Mouse (Mus musculus): Measurements from ENCODE around the gene Npy4r.

Npy4r gene

GRCm38 (mm10) chr14:34152342-34152741 lies at the start of gene Npy4r:
Gene Npy4r, minus strand, starts transcription at chr14:34152489.
- DNase-seq: peak; percentile 78

GRCm38 (mm10) chr14:34201231-34202035 lies 49.1 kb upstream of the Npy4r start, which contains the start of gene Gprin2:
Gene Gprin2, minus strand, starts transcription at chr14:34201653.
- DNase-seq: peak; percentile 70

- DNase-seq: peak; percentile 62
Observed at GRCm38 (mm10) chr14:34200738-34201230, 48.5 kb upstream of the Npy4r start.

GRCm38 (mm10) chr14:34196706-34197105 lies 44.4 kb upstream of the Npy4r start:
- no peak for DNase-seq

- DNase-seq: no peak
Observed at GRCm38 (mm10) chr14:34195466-34195865, 43.2 kb upstream of the Npy4r start.

- DNase-seq: no peak
Observed at GRCm38 (mm10) chr14:34193879-34194278, 41.6 kb upstream of the Npy4r start.

GRCm38 (mm10) chr14:34190361-34190760 lies 38.1 kb upstream of the Npy4r start:
- DNase-seq: no peak

GRCm38 (mm10) chr14:34188629-34189028 lies 36.3 kb upstream of the Npy4r start:
- DNase-seq: peak; percentile 74

- DNase-seq: no peak
Observed at GRCm38 (mm10) chr14:34183101-34183500, 30.8 kb upstream of the Npy4r start.

GRCm38 (mm10) chr14:34179351-34179750 lies 27.1 kb upstream of the Npy4r start:
- DNase-seq: no peak

- no peak for DNase-seq
Observed at GRCm38 (mm10) chr14:34171107-34171506, 18.8 kb upstream of the Npy4r start.

GRCm38 (mm10) chr14:34155752-34156151 lies 3.5 kb upstream of the Npy4r start:
- DNase-seq: no peak

GRCm38 (mm10) chr14:34154601-34155337 lies 2.5 kb upstream of the Npy4r start:
- DNase-seq: peak; percentile 78

- no peak for DNase-seq
Observed at GRCm38 (mm10) chr14:34142915-34143314, 9.4 kb downstream of the Npy4r start.

GRCm38 (mm10) chr14:34142316-34142715 lies 10.0 kb downstream of the Npy4r start:
- DNase-seq: no peak

GRCm38 (mm10) chr14:34139671-34140664 lies 12.3 kb downstream of the Npy4r start:
- DNase-seq: no peak

- DNase-seq: no peak
Observed at GRCm38 (mm10) chr14:34135391-34135790, 16.9 kb downstream of the Npy4r start.

GRCm38 (mm10) chr14:34131216-34131615 lies 21.1 kb downstream of the Npy4r start:
- no peak for DNase-seq

- no peak for DNase-seq
Observed at GRCm38 (mm10) chr14:34121691-34122090, 30.6 kb downstream of the Npy4r start.

GRCm38 (mm10) chr14:34120923-34121351 lies 31.4 kb downstream of the Npy4r start:
- no peak for DNase-seq

- no peak for DNase-seq
Observed at GRCm38 (mm10) chr14:34120016-34120910, 32.0 kb downstream of the Npy4r start.
